Mouse (Mus musculus) myocyte (in vitro differentiated cells): ENCODE results near the gene Orai3.

ENCODE experiments used
- E2F4 ChIP-seq: IDR thresholded peaks from one replicate; pipeline ENCODE4 v1.6.1; 2011; ENCODE audit warnings: mild to moderate bottlenecking, control low read depth, moderate library complexity; ENCODE audit not compliant: insufficient read depth
- MYOG ChIP-seq, 3 experiments: IDR thresholded peaks; one replicate each; pipeline ENCODE4 v1.6.1; 2011; ENCODE audit warnings: control low read depth in 2 of 3, low read depth in 2 of 3, mild to moderate bottlenecking in 2 of 3; ENCODE audit not compliant: insufficient read length in 2 of 3, control insufficient read depth in 1 of 3, insufficient read depth in 1 of 3
- POLR2A ChIP-seq: IDR thresholded peaks from one replicate; pipeline ENCODE4 v1.6.1; 2011; ENCODE audit warnings: low read depth, mild to moderate bottlenecking, control low read depth, moderate library complexity; ENCODE audit not compliant: insufficient read length

- TF ChIP-seq E2F4: no peak
- TF ChIP-seq MYOG (IDR thresholded peaks at IDR 0.05; ENCODE audit: control insufficient read depth in 1 of 3, insufficient read depth in 1 of 3, insufficient read length in 2 of 3, low read depth in 2 of 3): no peak
- TF ChIP-seq POLR2A: no peak
These were observed 52.9 kb downstream of the Orai3 start for GRCm38 (mm10) chr7:127822494-127822893.
